Mouse (Mus musculus) neural tube, embryonic 13.5 days (tissue): ENCODE results near the gene Pigq. TPM values are rescaled to one million over a fixed set of nuclear protein-coding genes. Genes with fewer than 3 reads are reported as not detected.

Experiments used
- ATAC-seq: fragments of 200-750 bp; cut with Nextera tagmentation; 2 replicates; pipeline ENCODE4 v1.8.0; 2017; ENCODE audit warnings: low read depth, mild to moderate bottlenecking, moderate TSS enrichment, moderate library complexity
- H3K27ac ChIP-seq: fragments of 300-500 bp; sonication (generic); replicated peaks from 2 replicates; pipeline ENCODE4 v1.5.1; 2015; ENCODE audit warnings: moderate library complexity, mild to moderate bottlenecking, inconsistent platforms
- H3K27me3 ChIP-seq: fragments of 300-500 bp; sonication (generic); 2 replicates; pipeline ENCODE4 v1.6.1; 2015; ENCODE audit warnings: mild to moderate bottlenecking, inconsistent platforms
- H3K36me3 ChIP-seq: fragments of 300-500 bp; sonication (generic); 2 replicates; pipeline ENCODE4 v1.6.1; 2015; ENCODE audit warnings: mild to moderate bottlenecking, inconsistent platforms
- H3K4me1 ChIP-seq: fragments of 300-500 bp; sonication (generic); replicated peaks from 2 replicates; pipeline ENCODE4 v1.6.1; 2015; ENCODE audit warnings: inconsistent platforms
- H3K4me2 ChIP-seq: fragments of 300-500 bp; sonication (generic); 2 replicates; pipeline ENCODE4 v1.6.1; 2015; ENCODE audit warnings: inconsistent platforms, mild to moderate bottlenecking, moderate library complexity
- H3K4me3 ChIP-seq: fragments of 300-500 bp; sonication (generic); 2 replicates; pipeline ENCODE4 v1.5.1; 2015; ENCODE audit warnings: mild to moderate bottlenecking, inconsistent platforms
- H3K9ac ChIP-seq: fragments of 300-500 bp; sonication (generic); 2 replicates; pipeline ENCODE4 v1.6.1; 2015; ENCODE audit warnings: moderate library complexity, mild to moderate bottlenecking, inconsistent platforms
- H3K9me3 ChIP-seq: fragments of 300-500 bp; sonication (generic); 2 replicates; pipeline ENCODE4 v1.6.1; 2016; ENCODE audit warnings: inconsistent platforms
- WGBS: fragments of 180-500 bp; shearing (Covaris S2); methylation state at CpG from one replicate; pipeline ENCODE4 v1.1.7; 2015; 5-methylcytosine and 5-hydroxymethylcytosine counted together
- polyA plus RNA-seq: library from polyadenylated mRNA; unstranded; fragments of >200 nt; fragmentation: Nextera tagmentation; extraction: Ambion mirVana; gene quantifications from 2 replicates; pipeline ENCODE4 v1.2.1, GENCODE M21; 2015

Gene Pigq
- polyA plus RNA-seq, 1 experiment from 2014 or later, result 56.1 TPM

DNA sequence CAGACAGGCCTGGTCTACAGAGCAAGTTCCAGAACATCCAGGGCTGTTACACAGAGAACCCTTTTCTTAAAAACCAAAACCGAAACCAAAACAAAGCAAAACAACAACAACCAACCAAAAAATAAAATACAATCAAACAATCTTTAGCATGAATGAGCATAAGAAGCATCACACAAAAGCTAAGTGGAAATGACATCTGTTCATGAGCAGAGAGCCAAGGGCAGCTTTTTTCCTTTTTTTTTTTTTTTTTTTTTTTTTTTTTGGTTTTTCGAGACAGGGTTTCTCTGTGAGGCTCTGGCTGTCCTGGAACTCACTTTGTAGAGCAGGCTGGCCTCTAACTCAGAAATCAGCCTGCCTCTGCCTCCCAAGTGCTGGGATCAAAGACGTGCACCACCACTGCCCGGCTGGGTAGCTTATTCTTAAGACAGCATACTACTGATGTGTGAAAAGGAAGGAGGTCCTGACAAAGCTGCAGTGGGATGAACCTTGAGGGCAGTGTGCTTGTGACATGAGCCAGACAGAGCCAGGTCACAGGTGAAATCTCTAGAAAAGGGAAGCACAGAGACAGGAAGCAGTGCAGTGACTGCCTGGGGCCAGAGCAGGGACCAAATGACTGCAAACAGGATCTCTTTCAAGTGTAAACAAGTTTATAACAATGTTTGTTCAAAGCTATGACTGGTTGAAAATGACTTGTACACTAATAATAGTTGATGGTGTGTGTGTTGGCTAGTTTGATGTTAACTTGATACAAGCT, 26.4 kb upstream of the Pigq start:
- Histone ChIP-seq H3K4me1 (0 out of 2 replicates have a peak, but pooled peaks cover 10% of the 10 kb centered on the region), H3K4me3 (no peak overlapping the region), H3K36me3 (peaks cover 14% of the 10 kb centered on the region), H3K27ac (no peak overlapping the region), H3K9ac (0 out of 2 replicates have a peak overlapping the region, but pooled peaks have one; percentile 31), H3K9me3 (no peaks in the 10 kb centered on the region), H3K4me2 (no peak overlapping the region), H3K27me3 (no peaks in the 10 kb centered on the region)
- ATAC-seq, result no peak
- 90% methylated on average over 4 of the region's 4 CpGs for WGBS

DNA sequence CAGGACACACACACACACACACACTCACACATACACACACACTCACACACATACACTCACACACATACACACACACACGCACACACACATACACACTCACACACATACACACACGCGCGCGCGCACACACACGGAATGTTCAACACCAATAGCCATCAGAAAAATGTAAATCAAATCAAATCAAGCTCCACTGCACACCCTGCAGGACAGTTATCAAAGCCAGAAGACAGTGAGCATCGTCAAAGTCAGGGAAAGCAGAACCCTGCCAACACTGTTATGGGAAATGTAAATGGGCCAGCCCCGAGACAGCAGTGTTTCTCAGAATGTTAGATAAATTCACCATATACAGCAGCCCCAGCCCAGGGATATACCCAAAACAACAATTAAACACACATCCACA, 25.7 kb upstream of the Pigq start:
- no peaks in the 10 kb centered on the region for H3K27me3 ChIP-seq
- 90% methylated on average over 9 of the region's 9 CpGs for WGBS
- H3K27ac ChIP-seq, result no peak overlapping the region
- H3K9me3 ChIP-seq, result no peaks in the 10 kb centered on the region
- H3K4me3 ChIP-seq, result no peak overlapping the region
- H3K4me1 ChIP-seq, result 0 out of 2 replicates have a peak, but pooled peaks cover 10% of the 10 kb centered on the region
- H3K4me2 ChIP-seq, result no peak overlapping the region
- H3K36me3 ChIP-seq, result peaks cover 14% of the 10 kb centered on the region
- H3K9ac ChIP-seq, result no peak overlapping the region
- no peak for ATAC-seq

DNA sequence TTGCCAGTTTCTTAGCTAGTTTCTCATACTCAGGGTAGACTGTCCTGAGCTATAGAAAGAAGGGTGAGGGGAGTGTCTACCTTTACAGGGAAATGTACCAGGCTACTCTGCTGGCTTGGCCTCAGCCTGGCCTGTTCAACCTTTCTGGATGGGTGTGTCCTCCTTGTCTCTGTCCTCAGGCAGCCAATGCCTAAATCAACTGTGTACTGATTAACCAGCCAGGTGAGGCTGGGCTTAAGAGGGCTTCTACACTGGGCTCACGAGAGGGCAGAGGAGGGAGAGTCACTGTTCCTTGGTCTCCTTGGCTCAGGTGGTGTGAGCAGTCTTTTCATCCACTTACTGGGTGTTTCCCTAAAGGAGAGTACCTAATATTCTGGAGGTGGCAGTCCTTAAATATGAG, 23.4 kb upstream of the Pigq start:
- Histone ChIP-seq H3K4me2 (no peak overlapping the region), H3K9me3 (no peaks in the 10 kb centered on the region), H3K4me3 (no peak overlapping the region), H3K36me3 (peaks cover 30% of the 10 kb centered on the region), H3K27ac (no peak overlapping the region), H3K9ac (no peak overlapping the region), H3K4me1 (0 out of 2 replicates have a peak, but pooled peaks cover 10% of the 10 kb centered on the region), H3K27me3 (no peaks in the 10 kb centered on the region)
- ATAC-seq, result no peak
- 75% methylated on average over 1 of the region's 1 CpGs for WGBS

- H3K36me3 ChIP-seq, result peaks cover 32% of the 10 kb centered on the region
- H3K4me3 ChIP-seq, result no peak overlapping the region
- WGBS, result 46% methylated on average over 3 of the region's 3 CpGs
- H3K4me1 ChIP-seq, result 0 out of 2 replicates have a peak, but pooled peaks cover 10% of the 10 kb centered on the region
- no peaks in the 10 kb centered on the region for H3K9me3 ChIP-seq
- no peak overlapping the region for H3K4me2 ChIP-seq
- no peak for ATAC-seq
- no peaks in the 10 kb centered on the region for H3K27me3 ChIP-seq
- H3K9ac ChIP-seq, result no peak overlapping the region
- H3K27ac ChIP-seq, result no peak overlapping the region
Measured at GRCm38 (mm10) chr17:25967652-25968051, 22.9 kb upstream of the Pigq start.

DNA sequence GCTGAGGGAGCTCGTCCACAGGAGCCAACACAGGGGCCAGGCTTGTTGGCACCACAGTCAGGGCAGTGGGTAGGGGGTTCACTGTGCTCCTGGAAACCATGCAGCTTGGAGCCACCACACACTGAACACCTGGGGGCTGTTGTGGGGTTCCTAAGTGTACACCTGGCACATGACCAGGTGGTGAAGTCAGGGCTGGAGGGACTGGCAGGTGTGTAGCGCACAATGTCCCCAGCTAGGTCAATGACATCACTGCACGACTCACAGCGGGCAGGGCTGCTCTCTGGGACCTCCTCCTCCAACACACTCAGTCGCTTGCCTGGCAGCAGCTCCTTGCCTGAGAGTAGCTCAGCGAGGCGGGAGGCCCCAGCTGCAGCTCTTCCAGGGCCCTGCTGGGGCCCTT, 19.5 kb upstream of the Pigq start:
- Histone ChIP-seq H3K36me3 (peaks cover 58% of the 10 kb centered on the region), H3K27ac (no peak overlapping the region), H3K4me1 (0 out of 2 replicates have a peak, but pooled peaks cover 10% of the 10 kb centered on the region), H3K4me2 (no peak overlapping the region), H3K9ac (no peak overlapping the region), H3K9me3 (no peaks in the 10 kb centered on the region), H3K4me3 (no peak overlapping the region), H3K27me3 (no peaks in the 10 kb centered on the region)
- no peak for ATAC-seq
- WGBS, result 87% methylated on average over 7 of the region's 7 CpGs

DNA sequence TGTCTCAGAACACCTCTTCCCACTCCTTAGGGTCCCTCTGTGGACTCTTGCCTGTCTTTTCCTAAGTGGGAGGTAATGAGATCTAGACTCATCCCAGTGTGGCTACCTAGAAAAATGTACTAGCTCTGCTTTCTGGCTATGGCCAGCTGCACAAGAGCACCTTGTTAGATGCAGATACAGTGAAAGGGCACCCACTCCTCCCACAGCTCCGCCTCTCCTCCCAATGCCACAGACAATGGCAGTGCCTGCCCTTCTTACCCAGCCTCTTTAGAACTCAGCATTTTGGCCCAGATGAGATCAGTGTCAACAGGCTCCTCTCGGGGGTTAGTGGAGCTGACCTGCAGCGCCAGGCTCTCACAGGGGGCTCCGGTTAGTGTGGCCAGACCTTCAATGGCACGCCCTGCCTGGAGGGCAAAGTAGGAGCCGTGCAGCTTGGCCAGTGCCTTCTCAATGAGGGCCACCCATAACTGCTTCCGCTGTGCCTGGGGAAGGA, 17.7 kb upstream of the Pigq start:
- H3K4me3 ChIP-seq, result no peak overlapping the region
- H3K27me3 ChIP-seq, result no peaks in the 10 kb centered on the region
- no peaks in the 10 kb centered on the region for H3K9me3 ChIP-seq
- H3K4me2 ChIP-seq, result no peak overlapping the region
- 91% methylated on average over 7 of the region's 7 CpGs for WGBS
- H3K36me3 ChIP-seq, result peaks cover 76% of the 10 kb centered on the region
- no peak overlapping the region for H3K9ac ChIP-seq
- no peak for ATAC-seq
- H3K4me1 ChIP-seq, result 0 out of 2 replicates have a peak, but pooled peaks cover 1% of the 10 kb centered on the region
- H3K27ac ChIP-seq, result no peak overlapping the region

DNA sequence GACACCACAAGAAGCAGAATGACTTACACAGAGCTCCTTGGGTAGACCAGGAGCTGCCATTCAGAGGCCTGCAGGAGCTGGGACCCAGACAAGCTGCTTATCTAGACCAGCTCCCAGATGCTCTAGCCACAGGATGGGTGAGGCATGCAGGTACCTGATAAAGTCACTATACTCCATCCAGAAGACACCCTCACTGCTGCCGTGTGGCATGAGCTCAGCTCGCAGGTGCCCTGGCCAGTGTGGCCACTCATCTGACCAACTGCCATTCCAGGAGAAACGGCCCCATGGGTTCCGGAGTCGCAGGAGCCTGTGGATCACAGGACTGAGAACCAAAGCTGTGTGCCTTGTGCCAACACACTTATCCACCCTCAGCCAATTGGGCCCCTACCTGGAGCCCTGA, 16.8 kb upstream of the Pigq start:
- Histone ChIP-seq H3K4me1 (no peaks in the 10 kb centered on the region), H3K4me2 (no peak overlapping the region), H3K9me3 (no peaks in the 10 kb centered on the region), H3K9ac (no peak overlapping the region), H3K27ac (no peak overlapping the region), H3K27me3 (no peaks in the 10 kb centered on the region), H3K36me3 (peaks cover 73% of the 10 kb centered on the region), H3K4me3 (no peak overlapping the region)
- WGBS, result 93% methylated on average over 5 of the region's 5 CpGs
- ATAC-seq, result no peak

DNA sequence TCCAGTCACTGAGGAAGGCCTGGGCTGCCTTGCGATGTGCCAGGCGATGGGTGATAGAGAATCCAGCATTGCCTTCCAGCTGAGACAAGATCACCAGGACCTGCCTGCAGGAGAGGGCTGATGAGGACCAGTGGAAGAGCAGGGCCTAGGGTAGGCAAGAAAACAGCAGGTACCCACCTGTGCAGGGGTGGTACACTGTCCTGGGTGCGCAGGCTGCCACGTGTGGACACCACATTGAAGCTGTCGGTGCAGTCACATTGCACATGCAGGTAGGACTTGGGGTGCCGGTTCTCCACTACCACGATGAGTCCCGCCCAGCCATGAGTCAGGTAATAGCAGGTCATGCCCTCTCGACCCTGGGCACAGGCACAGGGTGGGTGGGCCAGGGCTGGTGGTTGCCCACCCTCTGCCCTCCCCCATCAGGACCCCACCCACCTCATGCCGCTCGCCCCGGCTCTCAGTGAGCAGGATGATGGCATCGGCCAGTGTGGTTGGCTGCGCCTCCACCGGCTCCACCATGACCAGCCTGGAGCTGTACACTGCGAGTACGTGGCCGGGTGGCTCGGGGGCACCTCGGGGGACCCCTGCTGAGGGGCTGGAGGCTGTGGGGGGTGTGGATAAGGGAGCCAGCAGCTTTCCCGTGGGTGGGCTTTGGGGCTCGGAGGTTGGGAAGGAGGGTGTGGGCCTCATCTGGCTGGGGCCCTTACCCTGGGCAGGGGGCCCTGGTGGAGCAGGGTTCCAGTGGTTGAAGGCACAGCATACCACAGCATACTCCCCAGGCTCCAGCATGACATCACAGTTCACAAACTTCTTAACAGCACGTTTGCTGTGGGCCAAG, 15.1 kb upstream of the Pigq start:
- Histone ChIP-seq H3K27ac (no peak overlapping the region), H3K4me1 (no peaks in the 10 kb centered on the region), H3K4me2 (no peak overlapping the region), H3K27me3 (no peaks in the 10 kb centered on the region), H3K36me3 (peaks cover 70% of the 10 kb centered on the region), H3K9ac (no peak overlapping the region), H3K4me3 (no peak overlapping the region), H3K9me3 (no peaks in the 10 kb centered on the region)
- ATAC-seq, result no peak
- 90% methylated on average over 23 of the region's 23 CpGs for WGBS

GRCm38 (mm10) chr17:25958771-25959494, 14.2 kb upstream of the Pigq start:
- no peak overlapping the region for H3K9ac ChIP-seq
- no peak for ATAC-seq
- no peak overlapping the region for H3K4me2 ChIP-seq
- H3K36me3 ChIP-seq, result peaks cover 63% of the 10 kb centered on the region
- no peaks in the 10 kb centered on the region for H3K9me3 ChIP-seq
- 94% methylated on average over 11 of the region's 11 CpGs for WGBS
- no peak overlapping the region for H3K4me3 ChIP-seq
- H3K4me1 ChIP-seq, result no peaks in the 10 kb centered on the region
- H3K27me3 ChIP-seq, result peaks cover 3% of the 10 kb centered on the region; the same call in 1 of the 2 replicates
- no peak overlapping the region for H3K27ac ChIP-seq

- no peak overlapping the region for H3K27ac ChIP-seq
- 76% methylated on average over 14 of the region's 14 CpGs for WGBS
- ATAC-seq, result no peak
Measured at GRCm38 (mm10) chr17:25957586-25958051, 12.9 kb upstream of the Pigq start.

GRCm38 (mm10) chr17:25956631-25957030, 11.9 kb upstream of the Pigq start:
- Histone ChIP-seq H3K9ac (no peak overlapping the region), H3K4me3 (no peak overlapping the region), H3K4me1 (peaks cover 6% of the 10 kb centered on the region), H3K36me3 (peaks cover 41% of the 10 kb centered on the region), H3K27ac (no peak overlapping the region), H3K4me2 (no peak overlapping the region), H3K27me3 (peaks cover 26% of the 10 kb centered on the region), H3K9me3 (no peaks in the 10 kb centered on the region)
- no peak for ATAC-seq
- 82% methylated on average over 7 of the region's 7 CpGs for WGBS

More at GRCm38 (mm10) chr17:25957586-25958051, 12.9 kb upstream of the Pigq start:
- Histone ChIP-seq H3K4me1 (no peaks in the 10 kb centered on the region), H3K9me3 (no peaks in the 10 kb centered on the region), H3K9ac (no peak overlapping the region), H3K4me3 (no peak overlapping the region), H3K4me2 (no peak overlapping the region), H3K36me3 (peaks cover 49% of the 10 kb centered on the region), H3K27me3 (peaks cover 16% of the 10 kb centered on the region)
